Mouse (Mus musculus) thymus, adult 2 months (tissue): ENCODE results near the gene Plekhm1.

Experiments
- CTCF ChIP-seq: fragments of 200-500 bp; IDR thresholded peaks from 2 replicates; pipeline ENCODE4 v1.5.1; 2012; ENCODE audit warnings: mild to moderate bottlenecking, control low read depth, low read length, moderate library complexity, borderline replicate concordance; ENCODE audit not compliant: control insufficient read depth, poor library complexity, insufficient read depth; ENCODE audit errors: extremely low read depth
- POLR2A ChIP-seq: fragments of 200-500 bp; IDR thresholded peaks from 2 replicates; pipeline ENCODE4 v1.6.1; 2012; ENCODE audit warnings: mild to moderate bottlenecking, low read length, control low read depth, moderate library complexity; ENCODE audit not compliant: control insufficient read depth, poor library complexity, insufficient read depth; ENCODE audit errors: extremely low read depth

DNA sequence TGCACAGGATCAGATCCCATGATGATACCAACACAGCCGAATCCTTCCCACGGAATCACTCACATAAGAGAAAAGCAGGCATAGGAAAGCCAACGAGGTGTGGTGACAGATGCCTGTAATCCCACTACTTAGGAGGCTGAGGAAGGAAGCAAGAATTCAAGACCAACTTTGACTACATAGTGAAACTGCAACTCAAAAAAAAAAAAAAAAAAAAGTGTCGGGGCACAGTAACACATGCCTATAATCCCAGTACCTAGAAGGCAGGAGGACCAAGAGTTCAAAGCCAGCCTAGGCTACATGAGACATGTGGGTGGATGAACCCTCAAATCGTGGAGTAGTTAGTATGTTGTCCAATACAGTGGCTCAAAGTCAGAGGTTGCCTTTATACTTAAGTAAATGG, 36.7 kb downstream of the Plekhm1 start:
- TF ChIP-seq CTCF (no peak), POLR2A (no peak)
